Mouse (Mus musculus) cortical plate, adult 2 months (tissue): ENCODE results near the gene Sap25.

Experiments used
- CTCF ChIP-seq: fragments of 200-500 bp; IDR thresholded peaks from 2 replicates; pipeline ENCODE4 v1.5.1; 2011; ENCODE audit warnings: mild to moderate bottlenecking, control low read depth, low read length; ENCODE audit not compliant: insufficient read depth; ENCODE audit errors: extremely low read depth
- POLR2A ChIP-seq: fragments of 200-500 bp; IDR thresholded peaks from 2 replicates; pipeline ENCODE4 v1.6.1; 2011; ENCODE audit warnings: mild to moderate bottlenecking, low read length, control low read depth; ENCODE audit not compliant: insufficient read depth; ENCODE audit errors: extremely low read depth

DNA sequence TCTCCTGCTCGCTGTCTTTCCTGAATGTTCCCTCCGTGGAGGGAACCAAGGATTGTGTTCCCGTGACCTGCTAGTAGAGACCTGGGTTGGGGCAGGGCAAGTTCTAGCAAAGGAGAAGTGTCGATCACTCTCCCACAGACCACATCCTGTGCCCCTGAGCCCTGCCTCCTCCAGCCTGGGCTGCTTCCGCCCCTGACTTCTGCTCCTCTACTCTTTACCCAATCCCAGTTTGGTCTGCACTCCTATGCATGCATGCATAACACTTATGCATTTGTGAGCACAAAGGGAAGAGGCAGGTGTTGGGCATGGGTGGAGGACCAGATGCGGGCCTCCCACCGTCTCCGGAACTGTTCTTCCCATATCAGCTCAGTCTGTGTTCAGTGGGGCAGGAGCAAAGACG is 10.0 kb upstream of the Sap25 start:
- TF ChIP-seq CTCF (no peak), POLR2A (no peak)
